Mouse (Mus musculus) ovary, adult 2 months (tissue): ENCODE results near the gene A930017K11Rik. TPM values are rescaled to one million over a fixed set of nuclear protein-coding genes. Genes with fewer than 3 reads are reported as not detected.

Experiments used
- polyA plus RNA-seq: library from polyadenylated mRNA; depleted of rRNA; stranded (reverse); fragments of >200 nt; gene quantifications from 2 replicates; pipeline ENCODE4 v1.2.3, GENCODE M21; 2012; rRNA removed

A930017K11Rik gene
- polyA plus RNA-seq = 0.11 and 0.17 TPM in 2 replicates

GRCm38 (mm10) chr17:25951803-25952623 is at the start of gene A930017K11Rik:
A930017K11Rik (minus strand) TSS chr17:25952565.

GRCm38 (mm10) chr17:25985306-25986294 is 33.2 kb upstream of the A930017K11Rik start, which contains the start of gene Capn15:
Capn15 (minus strand) TSS chr17:25985796.

GRCm38 (mm10) chr17:25944366-25945163 is 7.8 kb downstream of the A930017K11Rik start, which contains the start of the genes Pigq and Nhlrc4:
Pigq (minus strand) TSS chr17:25944936.
Nhlrc4 (minus strand) TSS chr17:25944961.

GRCm38 (mm10) chr17:25919144-25919785 is 33.1 kb downstream of the A930017K11Rik start, which contains the start of gene Rab40c:
Rab40c (minus strand) TSS chr17:25919727.

Other genes with a start within 250 kb of the A930017K11Rik start
- gene Gng13, start 235.4 kb downstream of the A930017K11Rik start, polyA plus RNA-seq = 2.7 and 3.5 TPM in 2 replicates
- gene Chtf18, start 225.1 kb downstream of the A930017K11Rik start, polyA plus RNA-seq = 12.0 and 22.1 TPM in 2 replicates
- gene Rpusd1, start 224.9 kb downstream of the A930017K11Rik start, polyA plus RNA-seq = 82.3 and 86.0 TPM in 2 replicates
- gene Mslnl, start 216.5 kb downstream of the A930017K11Rik start, polyA plus RNA-seq = 0.94 and 1.2 TPM in 2 replicates
- gene Msln, start 198.2 kb downstream of the A930017K11Rik start, polyA plus RNA-seq = 33.2 and 39.7 TPM in 2 replicates
- 24.6 and 29.5 TPM in 2 replicates for gene Narfl, start 178.8 kb downstream of the A930017K11Rik start, polyA plus RNA-seq
- 86.4 and 90.9 TPM in 2 replicates for gene Haghl, start 166.9 kb downstream of the A930017K11Rik start, polyA plus RNA-seq
- gene Ccdc78, start 166.0 kb downstream of the A930017K11Rik start, polyA plus RNA-seq = 17.5 and 18.6 TPM in 2 replicates
- 159 and 201 TPM in 2 replicates for gene Fam173a, start 159.7 kb downstream of the A930017K11Rik start, polyA plus RNA-seq
- 2.5 TPM in 1 of 2 replicates, not detected in the other for gene AC134908.4, start 156.9 kb downstream of the A930017K11Rik start, polyA plus RNA-seq
- gene Metrn, start 155.4 kb downstream of the A930017K11Rik start, polyA plus RNA-seq = 100 and 135 TPM in 2 replicates
- 5.4 and 6.6 TPM in 2 replicates for gene Fbxl16, start 143.5 kb downstream of the A930017K11Rik start, polyA plus RNA-seq
- gene Wdr24, start 128.9 kb downstream of the A930017K11Rik start, polyA plus RNA-seq = 58.5 and 62.1 TPM in 2 replicates
- 68.4 and 97.3 TPM in 2 replicates for gene Jmjd8, start 123.7 kb downstream of the A930017K11Rik start, polyA plus RNA-seq
- 198 and 215 TPM in 2 replicates for gene Stub1, start 119.2 kb downstream of the A930017K11Rik start, polyA plus RNA-seq
- gene Rhbdl1, start 115.3 kb downstream of the A930017K11Rik start, polyA plus RNA-seq = 62.2 and 86.4 TPM in 2 replicates
- gene Gm20683, start 110.8 kb downstream of the A930017K11Rik start, polyA plus RNA-seq = 92.8 and 93.1 TPM in 2 replicates
- gene Rhot2, start 107.7 kb downstream of the A930017K11Rik start, polyA plus RNA-seq = 128 and 135 TPM in 2 replicates
- gene Wdr90, start 91.1 kb downstream of the A930017K11Rik start, polyA plus RNA-seq = 96.6 and 108 TPM in 2 replicates
- gene Mcrip2, start 83.8 kb downstream of the A930017K11Rik start, polyA plus RNA-seq = 280 and 319 TPM in 2 replicates
- 252 TPM in 2 replicates for gene Mettl26, start 77.5 kb downstream of the A930017K11Rik start, polyA plus RNA-seq
- gene Wfikkn1, start 71.7 kb downstream of the A930017K11Rik start, polyA plus RNA-seq = 2.3 and 3.1 TPM in 2 replicates
- gene Rab40c, start 32.8 kb downstream of the A930017K11Rik start, polyA plus RNA-seq = 55.7 and 59.0 TPM in 2 replicates
- 167 and 173 TPM in 2 replicates for gene Pigq, start 7.6 kb downstream of the A930017K11Rik start, polyA plus RNA-seq
- gene Nhlrc4, start 7.6 kb downstream of the A930017K11Rik start, polyA plus RNA-seq = 30.0 and 56.2 TPM in 2 replicates
- gene Capn15, start 33.2 kb upstream of the A930017K11Rik start, polyA plus RNA-seq = 76.4 and 78.9 TPM in 2 replicates
- gene Rab11fip3, start 117.0 kb upstream of the A930017K11Rik start, polyA plus RNA-seq = 38.3 and 41.6 TPM in 2 replicates
- 15.3 and 15.4 TPM in 2 replicates for gene Decr2, start 137.8 kb upstream of the A930017K11Rik start, polyA plus RNA-seq
- gene Nme4, start 143.0 kb upstream of the A930017K11Rik start, polyA plus RNA-seq = 57.7 and 61.7 TPM in 2 replicates
- gene Tmem8, start 160.7 kb upstream of the A930017K11Rik start, polyA plus RNA-seq = 40.3 and 47.3 TPM in 2 replicates
- gene Mrpl28, start 170.9 kb upstream of the A930017K11Rik start, polyA plus RNA-seq = 95.9 and 102 TPM in 2 replicates
- gene Axin1, start 186.1 kb upstream of the A930017K11Rik start, polyA plus RNA-seq = 24.2 and 26.3 TPM in 2 replicates
- gene Pdia2, start 246.5 kb upstream of the A930017K11Rik start, polyA plus RNA-seq = 0.86 and 1.4 TPM in 2 replicates